Mouse (Mus musculus) cerebellum, adult 11-12 months (tissue): Measurements from ENCODE around the gene Oit1.

ENCODE experiments used
- DNase-seq: peaks from one replicate; pipeline ENCODE4 v3.0.0; 2022

The Oit1 gene

GRCm38 (mm10) chr14:8378685-8379313 is at the start of gene Oit1:
Gene Oit1, minus strand, starts transcription at chr14:8378754.
- DNase-seq = no peak

DNA sequence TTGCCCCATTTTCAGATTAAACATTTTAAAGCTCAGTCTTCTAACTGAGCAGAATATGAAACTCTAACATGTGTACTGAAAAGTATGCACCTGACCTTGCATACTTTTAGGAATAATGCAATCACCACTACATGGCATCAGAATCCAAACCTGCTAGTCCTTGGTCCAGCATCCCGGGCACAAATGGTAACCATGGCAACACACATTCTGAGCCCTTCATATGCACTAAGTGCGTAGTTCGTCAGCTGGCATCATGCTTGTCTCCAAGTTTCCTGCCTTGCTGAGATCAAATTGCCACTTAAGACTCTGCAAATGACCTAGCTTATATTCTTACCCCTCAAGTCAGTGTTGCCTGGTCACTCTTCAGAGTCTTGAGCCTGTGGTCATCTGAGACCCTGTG is 44.3 kb upstream of the Oit1 start:
- no peak for DNase-seq

- no peak for DNase-seq
These were observed 42.7 kb upstream of the Oit1 start for GRCm38 (mm10) chr14:8421199-8421787.

- no peak for DNase-seq
These were observed 40.1 kb upstream of the Oit1 start for GRCm38 (mm10) chr14:8418610-8419009.

GRCm38 (mm10) chr14:8405946-8406345 is 27.4 kb upstream of the Oit1 start:
- no peak for DNase-seq

DNA sequence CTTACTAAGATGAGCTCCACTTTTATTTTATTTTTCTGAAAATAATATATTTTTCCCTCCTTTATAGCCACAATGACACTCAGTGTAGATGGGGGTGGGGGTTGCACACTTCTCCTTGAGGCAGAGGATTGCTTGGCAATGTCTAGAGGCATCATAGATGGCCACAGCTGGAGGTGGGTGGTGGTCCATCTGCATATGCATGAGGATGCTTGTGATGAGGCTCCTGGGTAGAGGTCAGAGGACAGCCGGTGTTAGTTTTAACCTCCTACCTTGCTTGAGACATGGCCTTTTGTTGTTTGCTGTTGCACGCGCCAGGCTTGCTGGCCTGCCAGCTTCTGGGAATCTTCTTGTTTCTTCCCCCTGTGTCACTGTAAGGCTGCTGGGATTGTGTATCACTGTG is 24.8 kb upstream of the Oit1 start:
- no peak for DNase-seq

- no peak for DNase-seq
These were observed 20.0 kb upstream of the Oit1 start for GRCm38 (mm10) chr14:8398507-8398906.

DNA sequence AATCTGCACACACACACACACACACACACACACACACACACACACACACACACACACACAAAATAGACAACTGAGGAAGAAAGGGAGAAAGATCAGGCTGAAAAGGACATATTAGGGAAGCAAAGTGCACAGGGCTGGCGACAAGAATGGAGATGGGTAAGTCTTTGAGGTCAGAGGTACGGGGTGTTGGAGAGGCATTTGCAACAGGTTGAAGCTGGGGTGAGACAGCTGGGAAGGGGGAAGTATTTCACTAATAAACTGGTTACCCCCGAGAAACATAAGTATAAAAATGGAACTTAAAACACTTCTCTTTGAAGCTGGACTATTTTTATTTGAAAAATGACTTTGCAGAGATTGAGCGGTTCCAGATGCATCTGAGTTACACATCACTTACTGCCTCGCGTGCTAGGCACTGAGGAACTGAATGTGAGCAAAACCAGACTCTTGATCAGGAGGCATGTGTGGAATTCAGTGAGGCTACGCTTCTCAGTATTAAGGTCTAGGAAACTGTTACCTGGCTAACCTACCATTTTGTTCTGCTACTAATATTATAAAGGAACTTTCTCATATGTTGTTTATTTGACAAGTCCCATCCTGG is 17.2 kb upstream of the Oit1 start:
- no peak for DNase-seq

DNA sequence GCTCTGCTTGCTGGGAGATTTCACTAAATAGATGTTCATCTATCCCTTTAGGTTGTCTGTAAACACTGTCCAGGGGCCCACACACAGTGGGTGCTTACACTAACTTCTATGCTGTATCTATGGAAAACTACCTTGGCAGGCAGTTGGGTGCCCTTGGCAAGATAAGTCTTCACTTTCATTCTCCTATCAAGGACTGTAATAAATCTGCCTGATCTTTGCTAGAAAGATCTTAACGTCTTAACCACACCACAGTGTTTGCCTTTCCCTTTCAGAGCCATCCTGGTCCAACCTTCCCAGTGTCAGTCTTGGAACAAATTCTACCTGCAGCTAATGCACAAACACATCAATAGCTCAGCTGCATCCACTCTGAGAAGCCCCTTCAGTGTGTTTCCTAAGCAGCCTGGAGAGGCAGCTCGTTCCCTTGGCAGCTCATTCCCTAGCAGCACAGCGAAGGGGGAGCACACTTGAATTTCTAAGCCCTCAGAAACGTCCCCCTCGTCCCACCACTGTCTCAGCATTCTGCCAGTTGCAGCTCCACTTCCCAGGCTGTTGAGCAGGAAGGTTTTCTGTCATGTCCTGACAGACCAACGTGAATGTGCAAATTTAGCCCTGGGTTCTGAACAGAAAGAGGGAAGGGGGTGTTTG is 13.7 kb upstream of the Oit1 start:
- DNase-seq = no peak

DNA sequence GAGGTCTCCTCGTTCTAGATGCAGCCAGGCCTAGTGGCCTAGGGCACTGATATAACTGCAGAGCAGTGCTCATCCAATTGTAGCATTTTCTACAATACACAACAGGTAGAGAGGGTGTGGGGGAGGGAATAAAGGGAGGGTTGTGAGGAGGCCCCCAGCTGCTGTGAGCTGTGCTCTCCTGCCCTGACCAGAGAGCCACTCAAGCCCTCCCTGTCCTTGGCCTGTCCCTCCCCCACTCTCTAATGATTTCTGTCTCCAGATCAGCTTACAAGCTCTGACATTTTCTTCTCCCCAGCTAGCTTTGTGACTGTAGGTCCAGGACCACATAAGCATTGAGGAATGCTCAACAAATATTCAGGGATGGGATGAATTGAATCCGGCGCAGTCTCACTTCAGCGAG is 9.2 kb downstream of the Oit1 start:
- DNase-seq = no peak

- no peak for DNase-seq
These were observed 9.7 kb downstream of the Oit1 start for GRCm38 (mm10) chr14:8368900-8369299.

DNA sequence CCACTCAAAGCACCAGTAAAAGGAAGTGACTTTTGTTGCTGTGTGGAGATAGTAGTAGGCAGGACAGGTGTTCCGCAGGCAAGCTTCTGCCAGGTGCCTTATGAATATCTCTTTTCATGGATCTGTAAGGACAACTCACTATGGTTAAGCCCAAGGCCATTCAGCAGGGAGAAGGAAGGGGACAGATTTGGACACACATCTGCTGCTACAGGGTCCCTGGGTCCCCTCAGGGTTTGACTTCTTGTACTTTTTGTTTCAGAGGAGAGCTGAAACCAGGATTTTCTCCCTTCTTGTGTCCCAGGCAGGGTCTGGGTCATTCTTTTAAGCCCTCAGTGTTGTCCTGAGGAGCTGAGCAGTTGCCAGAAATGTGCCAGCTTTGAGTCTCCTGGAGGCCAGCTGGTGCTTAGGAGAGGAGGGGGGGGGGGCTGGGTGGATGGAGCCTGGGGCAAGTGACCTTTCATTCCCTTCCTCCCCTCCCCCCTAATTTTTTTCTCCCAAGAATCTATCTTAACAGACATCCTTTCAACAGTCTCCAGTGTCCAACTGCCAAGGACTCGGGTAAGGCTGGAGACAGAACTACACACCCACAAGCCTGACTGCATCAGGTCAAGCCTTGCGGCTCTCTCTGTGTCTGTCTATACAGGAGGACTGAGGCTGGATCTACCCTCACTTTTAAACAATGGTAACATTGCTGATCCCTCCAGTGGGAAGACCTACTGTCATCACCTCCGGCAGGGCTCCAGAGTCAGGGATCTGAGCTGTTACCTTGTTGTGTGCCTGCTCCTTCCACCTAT is 10.6 kb downstream of the Oit1 start:
- no peak for DNase-seq

- DNase-seq = no peak
These were observed 11.4 kb downstream of the Oit1 start for GRCm38 (mm10) chr14:8367121-8367520.

DNA sequence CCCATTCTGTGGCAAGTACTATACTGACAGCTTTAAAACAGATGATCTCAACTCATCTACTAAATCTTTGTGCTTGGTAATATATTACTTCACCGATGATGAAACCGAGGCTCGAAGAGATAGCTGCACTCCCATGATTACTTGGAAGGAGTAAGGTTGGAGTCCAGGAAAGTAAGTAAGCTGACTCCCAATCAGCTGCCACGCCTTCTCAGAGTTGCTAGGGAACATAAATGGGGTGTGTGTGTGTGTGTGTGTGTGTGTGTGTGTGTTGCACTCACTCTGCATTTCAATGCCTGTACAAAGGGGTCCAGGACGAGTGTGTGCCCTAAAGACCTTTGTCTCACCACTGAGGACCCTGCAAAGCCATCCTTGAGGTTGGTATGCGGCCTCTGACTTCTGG is 12.7 kb downstream of the Oit1 start:
- DNase-seq = no peak

- no peak for DNase-seq
These were observed 21.7 kb downstream of the Oit1 start for GRCm38 (mm10) chr14:8356836-8357235.

GRCm38 (mm10) chr14:8355999-8356501 is 22.5 kb downstream of the Oit1 start:
- peak; percentile 67 for DNase-seq

GRCm38 (mm10) chr14:8348927-8349326 is 29.6 kb downstream of the Oit1 start:
- DNase-seq = no peak

GRCm38 (mm10) chr14:8346255-8346997 is 32.1 kb downstream of the Oit1 start:
- DNase-seq = peak; percentile 84

GRCm38 (mm10) chr14:8345566-8345965 is 33.0 kb downstream of the Oit1 start:
- DNase-seq = peak; percentile 82

DNA sequence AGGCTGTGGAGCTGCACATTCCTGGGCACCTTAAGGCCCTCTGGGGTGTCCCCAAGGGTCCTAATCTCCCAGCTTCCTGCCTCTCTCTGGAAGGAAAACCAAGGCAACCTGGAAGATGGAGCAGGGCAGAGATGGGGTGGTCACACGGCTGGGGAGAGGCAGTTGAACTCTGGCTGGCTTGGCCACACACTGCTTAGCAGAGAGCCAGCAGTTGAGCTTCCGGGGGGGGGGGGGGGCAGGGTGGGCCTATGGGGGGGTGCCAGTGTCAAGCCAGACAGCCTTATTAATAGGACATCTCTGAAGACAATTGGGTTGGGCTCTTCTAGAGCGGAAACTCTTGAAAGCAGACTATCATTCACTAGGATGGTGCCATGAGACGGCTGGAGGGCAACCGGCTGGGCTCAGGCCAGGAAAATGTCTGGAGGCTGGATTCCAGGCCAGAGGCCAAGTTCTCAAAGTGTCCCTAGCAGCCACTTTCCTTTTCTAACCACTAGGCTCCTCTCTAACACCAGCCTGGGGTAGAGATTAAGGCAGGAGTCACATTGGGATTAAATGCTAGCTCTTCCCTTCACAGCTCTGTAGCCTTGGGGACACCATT is 35.9 kb downstream of the Oit1 start:
- DNase-seq = no peak

- no peak for DNase-seq
These were observed 38.3 kb downstream of the Oit1 start for GRCm38 (mm10) chr14:8340226-8340625.

DNA sequence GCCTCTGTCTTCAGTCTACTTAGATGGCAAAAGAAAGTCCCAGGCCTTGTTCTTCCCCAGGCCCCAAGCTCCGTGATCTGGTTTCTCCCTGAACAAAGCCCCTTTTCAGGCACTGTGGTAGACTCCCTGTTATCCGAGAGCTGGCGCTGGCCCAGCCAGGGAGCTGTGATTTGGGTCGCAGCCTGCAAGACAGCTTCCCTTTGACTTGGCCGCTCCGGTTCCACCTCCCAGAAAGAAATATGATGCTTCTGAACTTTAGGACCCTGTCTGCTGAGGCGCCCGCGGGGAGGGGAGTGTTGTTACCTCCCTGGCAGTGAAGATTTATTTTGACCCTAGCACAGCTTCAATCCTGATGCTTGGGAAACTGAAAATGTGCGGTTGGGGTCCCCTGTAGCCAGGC is 42.6 kb downstream of the Oit1 start:
- no peak for DNase-seq
